Mouse (Mus musculus): Measurements from ENCODE around the gene Smim9. TPM values are rescaled to one million over a fixed set of nuclear protein-coding genes. Genes with fewer than 3 reads are reported as not detected.

Gene Smim9
- polyA plus RNA-seq, 1 experiment from 2014 or later = not detected

Other genes with a start within 250 kb of the Smim9 start
- gene Gab3, start 78.3 kb downstream of the Smim9 start, polyA plus RNA-seq (2015; fragmentation: Nextera tagmentation; extraction: Ambion mirVana) = 2.1 and 2.2 TPM in 2 replicates
- gene Dkc1, start 67.9 kb downstream of the Smim9 start, polyA plus RNA-seq (2015; fragmentation: Nextera tagmentation; extraction: Ambion mirVana) = 135 and 160 TPM in 2 replicates
- 56.7 and 68.8 TPM in 2 replicates for gene Mpp1, start 32.8 kb downstream of the Smim9 start, polyA plus RNA-seq (2015; fragmentation: Nextera tagmentation; extraction: Ambion mirVana)
- gene Fundc2, start 218.6 kb upstream of the Smim9 start, polyA plus RNA-seq (2015; fragmentation: Nextera tagmentation; extraction: Ambion mirVana) = 47.8 and 53.7 TPM in 2 replicates
- gene F8, start 218.8 kb upstream of the Smim9 start, polyA plus RNA-seq (2015; fragmentation: Nextera tagmentation; extraction: Ambion mirVana) = 3.0 and 4.2 TPM in 2 replicates

Measured in kidney, embryonic 16.5 days (tissue).